Mouse (Mus musculus): ENCODE measurements around the gene Pdcd2. TPM values are rescaled to one million over a fixed set of nuclear protein-coding genes. Genes with fewer than 3 reads are reported as not detected.

Gene Pdcd2
- polyA plus RNA-seq, 1 experiment from 2014 or later: 54.0 TPM

GRCm38 (mm10) chr17:15540309-15540708, 13.2 kb upstream of the Pdcd2 start:
- no peak overlapping the region for H3K4me3 ChIP-seq (replicated peaks; ENCODE audit: low read length)
- no peaks in the 10 kb centered on the region for H3K9me3 ChIP-seq (ENCODE audit: control insufficient read depth, low read length)
- peaks cover 2% of the 10 kb centered on the region; the same call in 1 of the 2 replicates for H3K27me3 ChIP-seq (replicated peaks; ENCODE audit: control insufficient read depth, insufficient read depth, low read length)
- no peak for ATAC-seq
- peaks cover 6% of the 10 kb centered on the region for H3K4me1 ChIP-seq (replicated peaks; ENCODE audit: control insufficient read depth, insufficient read depth, low read length)
- 75% methylated on average over 4 of the region's 4 CpGs for WGBS
- H3K36me3 ChIP-seq (ENCODE audit: control insufficient read depth, insufficient read depth): no peaks in the 10 kb centered on the region
- no peak overlapping the region for H3K27ac ChIP-seq (ENCODE audit: low read length)
- H3K4me2 ChIP-seq (ENCODE audit: low read length): no peak overlapping the region
- H3K9ac ChIP-seq (replicated peaks; ENCODE audit: low read depth, low read length): no peak overlapping the region

GRCm38 (mm10) chr17:15536457-15536904, 9.4 kb upstream of the Pdcd2 start:
- peak overlapping the region; percentile 94 for H3K4me2 ChIP-seq (ENCODE audit: low read length)
- peaks cover 6% of the 10 kb centered on the region for H3K4me1 ChIP-seq (replicated peaks; ENCODE audit: control insufficient read depth, insufficient read depth, low read length)
- ATAC-seq: no peak
- WGBS: 1% methylated on average over 33 of the region's 33 CpGs
- no peaks in the 10 kb centered on the region for H3K9me3 ChIP-seq (ENCODE audit: control insufficient read depth, low read length)
- peak overlapping the region; percentile 67 for H3K9ac ChIP-seq (replicated peaks; ENCODE audit: low read depth, low read length)
- H3K36me3 ChIP-seq (ENCODE audit: control insufficient read depth, insufficient read depth): no peaks in the 10 kb centered on the region
- H3K4me3 ChIP-seq (replicated peaks; ENCODE audit: low read length): peak overlapping the region; percentile 51
- H3K27me3 ChIP-seq (replicated peaks; ENCODE audit: control insufficient read depth, insufficient read depth, low read length): peaks cover 2% of the 10 kb centered on the region; the same call in 1 of the 2 replicates
- H3K27ac ChIP-seq (ENCODE audit: low read length): no peak overlapping the region

- 17% methylated on average over 8 of the region's 8 CpGs for WGBS
- peaks cover 2% of the 10 kb centered on the region; the same call in 1 of the 2 replicates for H3K27me3 ChIP-seq (replicated peaks; ENCODE audit: control insufficient read depth, insufficient read depth, low read length)
- H3K27ac ChIP-seq (ENCODE audit: low read length): no peak overlapping the region
These were observed 8.8 kb upstream of the Pdcd2 start for GRCm38 (mm10) chr17:15535943-15536342.

GRCm38 (mm10) chr17:15535162-15535800, 8.2 kb upstream of the Pdcd2 start:
- H3K27ac ChIP-seq (ENCODE audit: low read length): no peak overlapping the region
- peaks cover 2% of the 10 kb centered on the region; the same call in 1 of the 2 replicates for H3K27me3 ChIP-seq (replicated peaks; ENCODE audit: control insufficient read depth, insufficient read depth, low read length)
- H3K9ac ChIP-seq (replicated peaks; ENCODE audit: low read depth, low read length): no peak overlapping the region
- H3K9me3 ChIP-seq (ENCODE audit: control insufficient read depth, low read length): no peaks in the 10 kb centered on the region
- H3K36me3 ChIP-seq (ENCODE audit: control insufficient read depth, insufficient read depth): no peaks in the 10 kb centered on the region
- ATAC-seq: peak; percentile 28; the same call in 1 of the 2 replicates
- 61% methylated on average over 11 of the region's 11 CpGs for WGBS
- no peak overlapping the region for H3K4me2 ChIP-seq (ENCODE audit: low read length)
- no peak overlapping the region for H3K4me3 ChIP-seq (replicated peaks; ENCODE audit: low read length)
- peaks cover 6% of the 10 kb centered on the region for H3K4me1 ChIP-seq (replicated peaks; ENCODE audit: control insufficient read depth, insufficient read depth, low read length)

More at GRCm38 (mm10) chr17:15535943-15536342, 8.8 kb upstream of the Pdcd2 start:
- H3K36me3 ChIP-seq (ENCODE audit: control insufficient read depth, insufficient read depth): no peaks in the 10 kb centered on the region
- peak overlapping the region; percentile 94 for H3K4me2 ChIP-seq (ENCODE audit: low read length)
- H3K9me3 ChIP-seq (ENCODE audit: control insufficient read depth, low read length): no peaks in the 10 kb centered on the region
- no peak overlapping the region; the same call in 1 of the 2 replicates for H3K9ac ChIP-seq (replicated peaks; ENCODE audit: low read depth, low read length)
- ATAC-seq: no peak
- H3K4me3 ChIP-seq (replicated peaks; ENCODE audit: low read length): peak overlapping the region; percentile 51
- peaks cover 6% of the 10 kb centered on the region for H3K4me1 ChIP-seq (replicated peaks; ENCODE audit: control insufficient read depth, insufficient read depth, low read length)

GRCm38 (mm10) chr17:15530141-15530540, 3.0 kb upstream of the Pdcd2 start:
- no peak; the same call in 1 of the 2 replicates for ATAC-seq
- WGBS: 4% methylated on average over 5 of the region's 5 CpGs
- Histone ChIP-seq H3K27me3 (replicated peaks; ENCODE audit: control insufficient read depth, insufficient read depth, low read length) (no peaks in the 10 kb centered on the region), H3K36me3 (ENCODE audit: control insufficient read depth, insufficient read depth) (no peaks in the 10 kb centered on the region), H3K4me1 (replicated peaks; ENCODE audit: control insufficient read depth, insufficient read depth, low read length) (peaks cover 10% of the 10 kb centered on the region), H3K27ac (ENCODE audit: low read length) (no peak overlapping the region), H3K9ac (replicated peaks; ENCODE audit: low read depth, low read length) (no peak overlapping the region), H3K9me3 (ENCODE audit: control insufficient read depth, low read length) (no peaks in the 10 kb centered on the region), H3K4me2 (ENCODE audit: low read length) (no peak overlapping the region), H3K4me3 (replicated peaks; ENCODE audit: low read length) (no peak overlapping the region)

- Histone ChIP-seq H3K27ac (ENCODE audit: low read length) (no peak overlapping the region), H3K4me1 (replicated peaks; ENCODE audit: control insufficient read depth, insufficient read depth, low read length) (peaks cover 10% of the 10 kb centered on the region), H3K4me2 (ENCODE audit: low read length) (no peak overlapping the region), H3K9me3 (ENCODE audit: control insufficient read depth, low read length) (no peaks in the 10 kb centered on the region), H3K4me3 (replicated peaks; ENCODE audit: low read length) (no peak overlapping the region), H3K9ac (replicated peaks; ENCODE audit: low read depth, low read length) (no peak overlapping the region), H3K36me3 (ENCODE audit: control insufficient read depth, insufficient read depth) (peaks cover 4% of the 10 kb centered on the region; the same call in 1 of the 2 replicates), H3K27me3 (replicated peaks; ENCODE audit: control insufficient read depth, insufficient read depth, low read length) (no peaks in the 10 kb centered on the region)
- no peak for ATAC-seq
- 86% methylated on average over 2 of the region's 2 CpGs for WGBS
These were observed 1.8 kb upstream of the Pdcd2 start for GRCm38 (mm10) chr17:15528887-15529286.

- Histone ChIP-seq H3K4me1 (replicated peaks; ENCODE audit: control insufficient read depth, insufficient read depth, low read length) (peaks cover 10% of the 10 kb centered on the region), H3K27me3 (replicated peaks; ENCODE audit: control insufficient read depth, insufficient read depth, low read length) (no peaks in the 10 kb centered on the region), H3K36me3 (ENCODE audit: control insufficient read depth, insufficient read depth) (peaks cover 4% of the 10 kb centered on the region; the same call in 1 of the 2 replicates), H3K4me3 (replicated peaks; ENCODE audit: low read length) (peak overlapping the region; percentile 82), H3K9me3 (ENCODE audit: control insufficient read depth, low read length) (no peaks in the 10 kb centered on the region), H3K9ac (replicated peaks; ENCODE audit: low read depth, low read length) (peak overlapping the region; percentile 86), H3K27ac (ENCODE audit: low read length) (no peak overlapping the region; the same call in 1 of the 2 replicates), H3K4me2 (ENCODE audit: low read length) (peak overlapping the region; percentile 78)
- ATAC-seq: no peak
- WGBS: 57% methylated on average over 3 of the region's 3 CpGs
These were observed 673 bp upstream of the Pdcd2 start for GRCm38 (mm10) chr17:15527811-15528136.

GRCm38 (mm10) chr17:15526304-15526703, 797 bp downstream of the Pdcd2 start:
- Histone ChIP-seq H3K4me3 (replicated peaks; ENCODE audit: low read length) (peak overlapping the region; percentile 82), H3K27me3 (replicated peaks; ENCODE audit: control insufficient read depth, insufficient read depth, low read length) (no peaks in the 10 kb centered on the region), H3K9me3 (ENCODE audit: control insufficient read depth, low read length) (no peaks in the 10 kb centered on the region), H3K27ac (ENCODE audit: low read length) (no peak overlapping the region), H3K4me2 (ENCODE audit: low read length) (peak overlapping the region; percentile 78), H3K4me1 (replicated peaks; ENCODE audit: control insufficient read depth, insufficient read depth, low read length) (peaks cover 10% of the 10 kb centered on the region), H3K9ac (replicated peaks; ENCODE audit: low read depth, low read length) (peak overlapping the region; percentile 86), H3K36me3 (ENCODE audit: control insufficient read depth, insufficient read depth) (peaks cover 10% of the 10 kb centered on the region; the same call in 1 of the 2 replicates)
- 10% methylated on average over 10 of the region's 10 CpGs for WGBS
- no peak for ATAC-seq

GRCm38 (mm10) chr17:15518766-15519165, 8.3 kb downstream of the Pdcd2 start:
- Histone ChIP-seq H3K36me3 (ENCODE audit: control insufficient read depth, insufficient read depth) (peaks cover 45% of the 10 kb centered on the region), H3K4me3 (replicated peaks; ENCODE audit: low read length) (no peak overlapping the region), H3K9ac (replicated peaks; ENCODE audit: low read depth, low read length) (no peak overlapping the region), H3K27me3 (replicated peaks; ENCODE audit: control insufficient read depth, insufficient read depth, low read length) (no peaks in the 10 kb centered on the region), H3K4me1 (replicated peaks; ENCODE audit: control insufficient read depth, insufficient read depth, low read length) (no peaks in the 10 kb centered on the region), H3K27ac (ENCODE audit: low read length) (no peak overlapping the region), H3K9me3 (ENCODE audit: control insufficient read depth, low read length) (no peaks in the 10 kb centered on the region), H3K4me2 (ENCODE audit: low read length) (no peak overlapping the region)
- no peak for ATAC-seq
- 96% methylated on average over 1 of the region's 1 CpGs for WGBS
